ENCODE assay signal across 13 mouse cellular contexts in the genomic region with DNA sequence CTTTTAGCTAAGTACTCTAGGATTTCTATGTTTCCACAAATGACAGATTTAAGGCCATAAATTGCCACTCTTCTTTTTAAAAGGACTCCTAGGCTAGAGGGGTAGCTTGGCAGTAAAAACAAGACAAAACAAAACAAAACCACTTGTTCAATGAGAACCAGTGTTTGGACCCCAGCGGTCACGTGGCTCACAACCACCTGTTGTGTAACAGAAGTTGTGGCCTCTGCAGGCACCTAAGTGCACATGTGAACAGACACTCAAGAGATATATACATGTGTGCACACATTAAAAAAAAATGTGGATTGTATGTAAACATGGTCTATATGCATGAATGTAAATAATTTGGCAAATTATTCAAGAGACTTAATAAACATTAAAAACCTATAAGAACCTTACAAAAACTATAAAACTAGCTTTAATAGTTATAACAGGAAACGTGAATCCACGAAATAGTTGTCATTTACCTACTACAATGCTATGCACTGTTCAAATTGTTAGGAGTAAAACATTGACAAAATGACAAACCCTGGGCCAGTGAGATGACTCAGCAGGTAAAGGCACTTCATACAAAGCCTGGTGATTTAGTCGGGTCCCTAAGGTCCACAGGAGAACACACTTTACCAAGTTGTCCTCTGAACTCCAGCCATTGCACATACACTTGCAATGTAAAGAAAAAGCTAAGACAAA. TPM values are rescaled to one million over a fixed set of nuclear protein-coding genes. Genes with fewer than 3 reads are reported as not detected.
A peak's percentile ranks its signal among the peaks of the same experiment; 100 is the strongest.
DNase-seq lines count a peak whose midpoint lies in the region; ATAC-seq and TF ChIP-seq lines count a peak whose summit lies in the region.
"Had no signal": no experiment of that assay in that cellular context is flagged by ENCODE, and none has a peak within 500 bp of the region (broad histone marks: within the 10 kb centered on the region; RNA-seq: fewer than 3 reads in every experiment).

No protein-coding gene starts in this region.

- 63% methylated on average over 5 of the region's 5 CpGs for WGBS in lung, postnatal 0 days
- 18% methylated on average over 5 of the region's 5 CpGs for WGBS in liver, adult 2 months

- TF ChIP-seq POLR2A in liver, adult 2 months (IDR thresholded peaks at IDR 0.05; ENCODE audit: extremely low read depth, insufficient read depth, low read length) = no peak

- no peaks in the 10 kb centered on the region for H3K9me3 ChIP-seq in lung, postnatal 0 days (ENCODE audit: low read length)
- H3K9me3 ChIP-seq: embryonic facial prominence, embryonic 12.5 days; forebrain, embryonic 12.5 days; hindbrain, embryonic 12.5 days; neural tube, embryonic 13.5 days had no signal

- no peak for TF ChIP-seq CTCF in lung, postnatal 0 days (IDR thresholded peaks at IDR 0.05)
- TF ChIP-seq CTCF in liver, adult 2 months (IDR thresholded peaks at IDR 0.05; ENCODE audit: low read depth, low read length) = no peak

- ATAC-seq in lung, postnatal 0 days = no peak

- no peak overlapping the region for H3K9ac ChIP-seq in lung, postnatal 0 days (replicated peaks; ENCODE audit: low read depth)
- H3K9ac ChIP-seq in liver, adult 2 months (ENCODE audit: low read depth, low read length) = no peak overlapping the region
- H3K9ac ChIP-seq: embryonic facial prominence, embryonic 12.5 days; forebrain, embryonic 12.5 days; hindbrain, embryonic 12.5 days; neural tube, embryonic 13.5 days had no signal

- no peak overlapping the region for H3K4me2 ChIP-seq in lung, postnatal 0 days (replicated peaks; ENCODE audit: low read depth, low read length)
- H3K4me2 ChIP-seq: embryonic facial prominence, embryonic 12.5 days; forebrain, embryonic 12.5 days; hindbrain, embryonic 12.5 days; neural tube, embryonic 13.5 days had no signal

- H3K4me1 ChIP-seq in lung, postnatal 0 days (ENCODE audit: insufficient read depth, low read depth, low read length) = peaks cover 6% of the 10 kb centered on the region; the same call in 1 of the 2 replicates
- peaks cover 25% of the 10 kb centered on the region for H3K4me1 ChIP-seq in liver, adult 2 months (ENCODE audit: control insufficient read depth, insufficient read depth, low read length)

- no peak for TF ChIP-seq EP300 in lung, postnatal 0 days (IDR thresholded peaks at IDR 0.05)

- no peaks in the 10 kb centered on the region for H3K36me3 ChIP-seq in lung, postnatal 0 days (ENCODE audit: insufficient read depth, low read length)
- no peaks in the 10 kb centered on the region for H3K36me3 ChIP-seq in liver, adult 2 months (ENCODE audit: control insufficient read depth, insufficient read depth, low read length)

- H3K27me3 ChIP-seq in lung, postnatal 0 days (replicated peaks; ENCODE audit: insufficient read depth, low read length) = no peaks in the 10 kb centered on the region
- no peaks in the 10 kb centered on the region for H3K27me3 ChIP-seq in liver, adult 2 months (ENCODE audit: control insufficient read depth, insufficient read depth, low read length)
- H3K27me3 ChIP-seq: embryonic facial prominence, embryonic 12.5 days; forebrain, embryonic 12.5 days; hindbrain, embryonic 12.5 days; neural tube, embryonic 13.5 days had no signal

- peaks cover 19% of the 10 kb centered on the region for H3K79me2 ChIP-seq in liver, adult 2 months (ENCODE audit: control insufficient read depth, insufficient read depth, low read length)

- no peak overlapping the region; the same call in 1 of the 2 replicates for H3K27ac ChIP-seq in lung, postnatal 0 days (ENCODE audit: low read length)
- H3K27ac ChIP-seq in liver, adult 2 months (replicated peaks; ENCODE audit: insufficient read depth, low read depth, low read length) = peak overlapping the region; percentile 95
- H3K27ac ChIP-seq: embryonic facial prominence, embryonic 12.5 days; forebrain, embryonic 12.5 days; hindbrain, embryonic 12.5 days; neural tube, embryonic 13.5 days had no signal

- H3K4me3 ChIP-seq in lung, postnatal 0 days (ENCODE audit: low read depth, low read length) = no peak overlapping the region
- H3K4me3 ChIP-seq in liver, adult 2 months (ENCODE audit: insufficient read depth, low read depth, low read length) = 0 out of 2 replicates have a peak overlapping the region, but pooled peaks have one; percentile 10
- H3K4me3 ChIP-seq: embryonic facial prominence, embryonic 12.5 days; forebrain, embryonic 12.5 days; hindbrain, embryonic 12.5 days; neural tube, embryonic 13.5 days had no signal

- peak; percentile 35 for DNase-seq in lung, postnatal 36 days
- no peak for DNase-seq in lung, postnatal 0 days (ENCODE audit: low spot score)
- peak; percentile 59 to 65 for DNase-seq in kidney, adult 8-10 months
- DNase-seq in liver, adult 2 months (ENCODE audit: extremely low read depth, low read depth, low spot score) = peak; percentile 76
- no peak for DNase-seq in cerebellum, adult 18-20 months
- DNase-seq in adrenal gland, postnatal 10 days = no peak
- DNase-seq in retina, embryonic 14.5 days (ENCODE audit: low spot score) = no peak
- DNase-seq: heart, adult 18-20 months; thymus, adult 18-20 months had no signal

RNA-seq across cellular contexts. Expression of a gene that starts 3.8 kb away (rescaled TPM):
- polyA plus RNA-seq in lung, postnatal 0 days (2015; fragmentation: Nextera tagmentation; extraction: Ambion mirVana) = 59.9 and 65.6 TPM in 2 replicates
- total RNA-seq in liver, adult 2 months (2014; rRNA removed) = 29.2 and 31.1 TPM in 2 replicates
- polyA plus RNA-seq in liver, adult 2 months (2012; rRNA removed) = 10.6 and 12.1 TPM in 2 replicates
- total RNA-seq in adrenal gland, postnatal 10 days (2021) = 10 to 100 TPM; 65.7 to 78.4 TPM

Comparison
In these comparisons a context has a peak if more than half of its experiments do, and no peak if none do; other contexts are left out.
1. DNase-seq: peak in lung, postnatal 36 days (single experiment), kidney, adult 8-10 months (2 of 2) and liver, adult 2 months (single experiment); none in lung, postnatal 0 days (single experiment), cerebellum, adult 18-20 months (0 of 2), adrenal gland, postnatal 10 days (single experiment) and retina, embryonic 14.5 days (single experiment).